Mouse (Mus musculus) T-cell, adult 2 months (primary cell): ENCODE data around the gene Camkk2.

Experiments
- DNase-seq: peaks from one replicate; pipeline ENCODE4 v3.0.0; 2022; ENCODE audit warnings: low spot score

The Camkk2 gene

GRCm38 (mm10) chr5:122735853-122736252 lies 43.4 kb downstream of the Camkk2 start:
- no peak for DNase-seq

GRCm38 (mm10) chr5:122733881-122734280 lies 45.3 kb downstream of the Camkk2 start:
- DNase-seq: peak; percentile 51

- peak; percentile 66 for DNase-seq
Measured at GRCm38 (mm10) chr5:122731991-122732673, 47.1 kb downstream of the Camkk2 start.

GRCm38 (mm10) chr5:122731321-122731720 lies 47.9 kb downstream of the Camkk2 start:
- DNase-seq: peak; percentile 71

GRCm38 (mm10) chr5:122730776-122731175 lies 48.4 kb downstream of the Camkk2 start:
- no peak for DNase-seq

- DNase-seq: no peak
Measured at GRCm38 (mm10) chr5:122727096-122727495, 52.1 kb downstream of the Camkk2 start.

- no peak for DNase-seq
Measured at GRCm38 (mm10) chr5:122726595-122726994, 52.6 kb downstream of the Camkk2 start.

GRCm38 (mm10) chr5:122726068-122726467 lies 53.1 kb downstream of the Camkk2 start:
- peak; percentile 67 for DNase-seq

- no peak for DNase-seq
Measured at GRCm38 (mm10) chr5:122725453-122725852, 53.8 kb downstream of the Camkk2 start.

- peak; percentile 88 for DNase-seq
Measured at GRCm38 (mm10) chr5:122719168-122719567, 60.0 kb downstream of the Camkk2 start.

- peak; percentile 19 for DNase-seq
Measured at GRCm38 (mm10) chr5:122718400-122718799, 60.8 kb downstream of the Camkk2 start.

- DNase-seq: peak; percentile 24
Measured at GRCm38 (mm10) chr5:122716793-122717192, 62.4 kb downstream of the Camkk2 start.

- DNase-seq: no peak
Measured at GRCm38 (mm10) chr5:122715723-122716122, 63.5 kb downstream of the Camkk2 start.

GRCm38 (mm10) chr5:122708819-122709218 lies 70.4 kb downstream of the Camkk2 start:
- DNase-seq: no peak

GRCm38 (mm10) chr5:122707276-122708181 lies 71.7 kb downstream of the Camkk2 start, which contains the start of gene P2rx4:
Gene P2rx4, plus strand, starts transcription at chr5:122707544.
- DNase-seq: peak; percentile 94

- DNase-seq: no peak
Measured at GRCm38 (mm10) chr5:122706917-122707275, 72.3 kb downstream of the Camkk2 start.

- no peak for DNase-seq
Measured at GRCm38 (mm10) chr5:122705174-122705573, 74.0 kb downstream of the Camkk2 start.

- DNase-seq: no peak
Measured at GRCm38 (mm10) chr5:122704571-122704970, 74.6 kb downstream of the Camkk2 start.

- DNase-seq: no peak
Measured at GRCm38 (mm10) chr5:122703574-122703973, 75.6 kb downstream of the Camkk2 start.

- no peak for DNase-seq
Measured at GRCm38 (mm10) chr5:122702156-122702555, 77.1 kb downstream of the Camkk2 start.

- DNase-seq: no peak
Measured at GRCm38 (mm10) chr5:122700837-122701212, 78.4 kb downstream of the Camkk2 start.

GRCm38 (mm10) chr5:122700109-122700836 lies 78.9 kb downstream of the Camkk2 start:
- DNase-seq: no peak

- DNase-seq: no peak
Measured at GRCm38 (mm10) chr5:122698701-122699060, 80.5 kb downstream of the Camkk2 start.
